Mouse (Mus musculus) embryonic facial prominence, embryonic 12.5 days (tissue): Measurements from ENCODE around the gene Gm10521. TPM values are rescaled to one million over a fixed set of nuclear protein-coding genes. Genes with fewer than 3 reads are reported as not detected.
"Not testable (repeated sequence)": the region's sequence is repeated elsewhere in the genome, so short reads cannot be mapped to it uniquely, and the experiment has no call there.

ENCODE experiments used
- ATAC-seq: fragments of 200-750 bp; cut with Nextera tagmentation; 2 replicates; pipeline ENCODE4 v1.8.0; 2017; ENCODE audit not compliant: insufficient number of reproducible peaks, insufficient read depth, low FRiP score, low TSS enrichment
- H3K27ac ChIP-seq: fragments of 300-500 bp; sonication (generic); 2 replicates; pipeline ENCODE4 v1.5.1; 2016; ENCODE audit warnings: mild to moderate bottlenecking
- H3K27me3 ChIP-seq: fragments of 300-500 bp; sonication (generic); 2 replicates; pipeline ENCODE4 v1.6.1; 2016; ENCODE audit warnings: mild to moderate bottlenecking, moderate library complexity
- H3K36me3 ChIP-seq: fragments of 300-500 bp; sonication (generic); 2 replicates; pipeline ENCODE4 v1.6.1; 2016; ENCODE audit warnings: mild to moderate bottlenecking
- H3K4me1 ChIP-seq: fragments of 300-500 bp; sonication (generic); 2 replicates; pipeline ENCODE4 v1.6.1; 2016
- H3K4me2 ChIP-seq: fragments of 300-500 bp; sonication (generic); replicated peaks from 2 replicates; pipeline ENCODE4 v1.6.1; 2016; ENCODE audit warnings: mild to moderate bottlenecking, moderate library complexity
- H3K4me3 ChIP-seq: fragments of 300-500 bp; sonication (generic); 2 replicates; pipeline ENCODE4 v1.5.1; 2016; ENCODE audit warnings: mild to moderate bottlenecking
- H3K9ac ChIP-seq: fragments of 300-500 bp; sonication (generic); 2 replicates; pipeline ENCODE4 v1.6.1; 2016; ENCODE audit warnings: mild to moderate bottlenecking, moderate library complexity
- H3K9me3 ChIP-seq: fragments of 300-500 bp; sonication (generic); 2 replicates; pipeline ENCODE4 v1.6.1; 2016; ENCODE audit warnings: mild to moderate bottlenecking, moderate library complexity
- WGBS: fragments of 180-500 bp; shearing (Covaris S2); methylation state at CpG from one replicate; pipeline ENCODE4 v1.1.7; 2016; 5-methylcytosine and 5-hydroxymethylcytosine counted together
- polyA plus RNA-seq: library from polyadenylated mRNA; unstranded; fragments of >200 nt; fragmentation: Nextera tagmentation; extraction: Ambion mirVana; gene quantifications from 2 replicates; pipeline ENCODE4 v1.2.1, GENCODE M21; 2016

Gene Gm10521
- polyA plus RNA-seq = not detected in 2 replicates

DNA sequence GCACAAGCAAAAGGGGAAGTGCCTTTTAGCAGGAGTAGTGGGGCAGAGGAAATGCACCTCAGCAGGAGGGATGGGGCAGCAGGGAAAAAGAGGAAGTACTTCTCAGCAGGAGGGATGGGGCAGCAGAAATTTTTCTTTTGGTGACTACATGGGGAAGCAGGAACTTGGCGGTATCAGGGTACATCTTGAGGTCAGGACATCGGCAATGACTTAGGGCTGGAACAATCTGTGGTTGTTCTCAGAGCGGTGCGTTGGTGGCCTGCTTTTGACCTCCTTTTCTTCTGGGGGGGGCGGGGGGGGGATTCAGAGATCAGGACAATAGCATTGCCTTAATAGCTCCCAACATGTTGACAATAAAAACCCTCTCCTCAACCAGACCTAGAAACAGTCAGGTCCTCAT lies at the start of gene Gm10521:
Gm10521 (plus strand) TSS at position 301 of the 400 bp plus-strand sequence.
- not testable (repeated sequence) for H3K9me3 ChIP-seq, H3K36me3 ChIP-seq, H3K4me1 ChIP-seq, H3K4me2 ChIP-seq, H3K27ac ChIP-seq, H3K9ac ChIP-seq, H3K27me3 ChIP-seq, ATAC-seq, H3K4me3 ChIP-seq
- 80% methylated on average over 5 of the region's 5 CpGs for WGBS

DNA sequence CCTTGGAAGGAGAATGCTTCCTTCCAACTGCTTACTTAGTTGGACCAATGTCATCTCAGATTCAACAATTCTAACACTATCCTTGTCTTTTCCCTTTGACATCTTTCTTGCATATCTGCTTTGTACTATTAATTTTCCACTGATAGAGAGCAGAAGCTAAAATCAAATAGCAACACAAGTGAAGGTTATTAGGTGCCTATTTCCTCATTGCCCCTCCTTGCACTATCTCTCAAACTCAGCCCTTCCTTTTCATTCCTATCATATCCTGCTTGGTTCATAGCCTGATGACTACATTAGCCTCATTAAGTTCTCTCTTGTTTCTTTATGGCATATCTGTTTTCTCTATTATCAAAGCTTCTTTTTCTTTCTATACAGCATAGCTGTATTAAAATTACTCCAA lies 47.3 kb upstream of the Gm10521 start:
- Histone ChIP-seq H3K9me3 (no peaks in the 10 kb centered on the region), H3K27ac (no peak overlapping the region), H3K4me3 (no peak overlapping the region), H3K9ac (no peak overlapping the region), H3K27me3 (no peaks in the 10 kb centered on the region), H3K4me1 (no peaks in the 10 kb centered on the region), H3K36me3 (no peaks in the 10 kb centered on the region), H3K4me2 (no peak overlapping the region)
- no peak for ATAC-seq

DNA sequence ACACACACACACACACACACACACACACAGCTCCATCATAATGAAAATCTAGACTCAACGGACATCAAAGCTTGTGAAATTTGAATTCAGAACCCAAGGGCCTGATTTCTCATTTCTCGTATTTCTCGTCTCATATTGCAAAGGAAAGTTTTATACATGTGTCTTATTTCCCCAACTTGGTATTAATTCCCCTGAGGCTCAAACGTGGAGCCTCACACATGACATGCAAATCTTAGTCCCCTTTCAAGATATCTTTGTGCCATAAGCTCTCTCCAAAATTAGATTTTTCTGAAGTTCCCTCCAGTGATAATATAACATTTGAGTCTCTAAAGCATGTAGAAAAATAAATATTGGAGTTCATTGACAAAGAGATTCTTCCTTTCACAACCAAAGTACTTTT lies 46.7 kb upstream of the Gm10521 start:
- no peak overlapping the region for H3K27ac ChIP-seq
- H3K27me3 ChIP-seq = no peaks in the 10 kb centered on the region
- no peak overlapping the region for H3K4me2 ChIP-seq
- H3K9ac ChIP-seq = no peak overlapping the region
- no peaks in the 10 kb centered on the region for H3K9me3 ChIP-seq
- H3K4me3 ChIP-seq = no peak overlapping the region
- ATAC-seq = no peak
- H3K36me3 ChIP-seq = no peaks in the 10 kb centered on the region
- WGBS = 83% methylated on average over 4 of the region's 4 CpGs
- no peaks in the 10 kb centered on the region for H3K4me1 ChIP-seq

DNA sequence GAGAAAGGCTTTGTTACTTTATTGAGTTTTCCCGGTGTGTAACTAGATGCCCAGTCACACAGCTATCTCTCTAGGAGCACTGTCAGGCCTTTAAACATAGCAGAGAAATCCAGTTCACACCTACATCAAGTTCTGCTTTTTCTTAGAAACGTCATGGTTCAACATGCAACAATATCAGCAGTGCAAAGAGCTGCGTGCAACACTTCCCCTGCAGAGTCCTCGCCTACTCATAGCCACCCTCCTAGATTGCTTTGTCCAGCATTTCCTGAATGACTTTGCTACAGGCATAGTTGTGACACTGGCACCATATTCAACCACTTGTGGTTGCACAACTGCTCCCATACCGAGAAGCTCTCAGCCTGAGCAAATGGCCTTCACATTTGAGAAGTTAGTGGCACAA lies 46.0 kb upstream of the Gm10521 start:
- H3K4me2 ChIP-seq = no peak overlapping the region
- 87% methylated on average over 5 of the region's 5 CpGs for WGBS
- no peaks in the 10 kb centered on the region for H3K27me3 ChIP-seq
- no peaks in the 10 kb centered on the region for H3K4me1 ChIP-seq
- no peaks in the 10 kb centered on the region for H3K9me3 ChIP-seq
- H3K36me3 ChIP-seq = no peaks in the 10 kb centered on the region
- no peak overlapping the region for H3K4me3 ChIP-seq
- ATAC-seq = no peak
- H3K27ac ChIP-seq = no peak overlapping the region
- H3K9ac ChIP-seq = no peak overlapping the region

DNA sequence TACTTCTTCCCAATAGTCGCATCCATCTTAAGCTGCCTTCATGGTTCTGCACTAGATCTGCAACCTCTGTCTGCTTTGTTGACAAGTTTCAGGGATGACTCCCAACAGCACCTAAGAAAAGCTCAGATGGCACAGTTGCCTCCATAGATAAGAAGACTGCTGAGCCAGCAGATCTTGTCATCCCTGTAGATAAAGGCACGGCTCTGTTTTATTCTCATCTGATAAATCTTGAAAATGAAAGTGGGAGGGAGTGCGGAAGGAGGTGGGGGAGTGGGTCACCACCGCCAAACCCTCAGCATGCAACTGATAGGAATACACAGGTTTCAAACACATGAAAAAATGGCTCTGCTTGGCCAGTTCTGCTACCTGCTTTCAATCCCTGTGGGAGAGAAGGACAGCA lies 30.0 kb upstream of the Gm10521 start:
- no peak for ATAC-seq
- no peak overlapping the region for H3K9ac ChIP-seq
- no peaks in the 10 kb centered on the region for H3K36me3 ChIP-seq
- H3K27me3 ChIP-seq = no peaks in the 10 kb centered on the region
- no peaks in the 10 kb centered on the region for H3K4me1 ChIP-seq
- no peak overlapping the region for H3K4me2 ChIP-seq
- WGBS = 87% methylated on average over 4 of the region's 4 CpGs
- no peak overlapping the region for H3K4me3 ChIP-seq
- H3K9me3 ChIP-seq = no peaks in the 10 kb centered on the region
- H3K27ac ChIP-seq = no peak overlapping the region

DNA sequence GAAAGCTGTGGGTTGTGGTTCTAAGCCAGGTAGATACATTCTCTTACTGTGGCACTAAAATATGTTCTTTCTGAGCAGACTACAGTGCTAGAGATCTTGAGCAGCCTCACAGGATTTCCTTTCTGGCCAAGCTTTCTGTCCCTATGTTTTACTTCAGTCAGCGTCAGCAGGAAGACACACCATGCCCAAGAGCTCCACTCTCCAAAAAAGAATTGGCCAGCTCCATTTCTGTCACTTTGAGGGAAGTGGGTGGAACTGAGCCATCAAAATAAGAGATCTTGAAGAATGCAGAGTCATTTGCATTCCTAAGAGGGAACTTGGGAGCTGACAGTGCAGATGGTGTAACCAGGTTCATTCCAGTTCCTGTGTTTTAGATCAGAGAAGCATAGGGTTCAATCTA lies 8.5 kb upstream of the Gm10521 start:
- Histone ChIP-seq H3K9ac (no peak overlapping the region), H3K27me3 (no peaks in the 10 kb centered on the region), H3K27ac (no peak overlapping the region), H3K4me2 (no peak overlapping the region), H3K36me3 (no peaks in the 10 kb centered on the region), H3K4me1 (no peaks in the 10 kb centered on the region), H3K9me3 (no peaks in the 10 kb centered on the region), H3K4me3 (no peak overlapping the region)
- WGBS = 91% methylated on average over 1 of the region's 1 CpGs
- ATAC-seq = no peak

DNA sequence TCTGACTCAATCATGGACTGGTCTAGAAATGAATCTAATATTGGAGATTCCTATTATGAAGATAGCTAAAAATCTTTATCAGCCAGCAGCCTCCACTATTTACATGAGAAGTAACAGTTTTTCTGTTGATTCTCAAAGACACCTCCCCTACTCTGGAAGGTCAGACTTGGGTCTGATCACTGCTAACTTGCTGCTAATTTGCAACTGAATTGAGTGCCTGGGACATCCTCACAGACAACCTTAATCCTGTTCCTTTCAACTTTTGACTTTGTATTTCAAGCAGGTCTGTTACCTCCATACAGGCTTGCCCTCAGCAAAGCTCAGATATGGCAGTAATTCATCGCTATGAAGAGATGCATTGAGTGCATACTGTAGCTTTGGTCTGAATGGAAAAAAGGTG lies 8.5 kb downstream of the Gm10521 start:
- WGBS = 78% methylated on average over 1 of the region's 1 CpGs
- no peak for ATAC-seq
- Histone ChIP-seq H3K9me3 (no peaks in the 10 kb centered on the region), H3K27me3 (no peaks in the 10 kb centered on the region), H3K9ac (no peak overlapping the region), H3K4me3 (no peak overlapping the region), H3K4me2 (no peak overlapping the region), H3K27ac (no peak overlapping the region), H3K36me3 (no peaks in the 10 kb centered on the region), H3K4me1 (no peaks in the 10 kb centered on the region)

DNA sequence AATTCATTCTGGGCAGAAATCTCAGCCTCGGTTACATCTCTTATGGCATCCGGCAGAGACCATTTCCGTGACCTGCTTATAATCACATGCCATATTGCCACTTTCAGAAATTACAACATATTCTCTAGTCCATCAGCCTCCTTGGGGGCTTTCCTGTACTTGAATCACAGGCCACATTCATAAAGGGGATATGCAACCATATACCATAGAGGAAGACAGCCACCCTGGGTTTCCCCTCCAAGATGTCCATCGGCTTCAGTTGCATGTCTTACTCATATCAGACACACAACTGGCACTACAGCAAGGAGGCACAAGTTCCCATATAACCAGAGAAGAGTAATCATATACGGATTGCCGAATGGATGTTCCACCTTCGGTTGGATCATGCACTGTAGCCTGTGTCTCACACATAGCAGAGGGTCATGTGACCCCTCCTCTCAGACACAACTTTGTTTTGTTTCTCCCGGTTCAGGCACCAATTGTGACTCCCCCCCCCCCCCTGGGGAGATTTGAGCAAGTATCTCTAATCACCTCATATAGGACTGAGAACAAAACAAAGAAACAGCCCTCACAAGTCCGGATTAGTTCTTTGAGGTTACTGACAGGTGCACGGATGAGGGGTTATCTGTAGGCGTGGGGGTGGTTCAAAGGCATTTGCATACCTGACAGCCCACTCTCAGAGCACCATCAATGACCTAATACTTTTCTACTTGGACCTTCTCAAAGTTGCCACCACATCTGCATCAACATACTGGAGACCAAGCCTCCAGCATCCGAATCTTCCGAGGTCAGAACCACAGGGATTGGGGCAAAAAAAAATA lies 20.4 kb downstream of the Gm10521 start:
- WGBS = 84% methylated on average over 13 of the region's 13 CpGs
- no peaks in the 10 kb centered on the region for H3K36me3 ChIP-seq
- H3K4me3 ChIP-seq = no peak overlapping the region
- H3K27ac ChIP-seq = no peak overlapping the region
- no peak overlapping the region for H3K4me2 ChIP-seq
- H3K27me3 ChIP-seq = no peaks in the 10 kb centered on the region
- ATAC-seq = no peak
- no peaks in the 10 kb centered on the region; the same call in 1 of the 2 replicates for H3K9me3 ChIP-seq
- H3K9ac ChIP-seq = no peak overlapping the region
- no peaks in the 10 kb centered on the region for H3K4me1 ChIP-seq

DNA sequence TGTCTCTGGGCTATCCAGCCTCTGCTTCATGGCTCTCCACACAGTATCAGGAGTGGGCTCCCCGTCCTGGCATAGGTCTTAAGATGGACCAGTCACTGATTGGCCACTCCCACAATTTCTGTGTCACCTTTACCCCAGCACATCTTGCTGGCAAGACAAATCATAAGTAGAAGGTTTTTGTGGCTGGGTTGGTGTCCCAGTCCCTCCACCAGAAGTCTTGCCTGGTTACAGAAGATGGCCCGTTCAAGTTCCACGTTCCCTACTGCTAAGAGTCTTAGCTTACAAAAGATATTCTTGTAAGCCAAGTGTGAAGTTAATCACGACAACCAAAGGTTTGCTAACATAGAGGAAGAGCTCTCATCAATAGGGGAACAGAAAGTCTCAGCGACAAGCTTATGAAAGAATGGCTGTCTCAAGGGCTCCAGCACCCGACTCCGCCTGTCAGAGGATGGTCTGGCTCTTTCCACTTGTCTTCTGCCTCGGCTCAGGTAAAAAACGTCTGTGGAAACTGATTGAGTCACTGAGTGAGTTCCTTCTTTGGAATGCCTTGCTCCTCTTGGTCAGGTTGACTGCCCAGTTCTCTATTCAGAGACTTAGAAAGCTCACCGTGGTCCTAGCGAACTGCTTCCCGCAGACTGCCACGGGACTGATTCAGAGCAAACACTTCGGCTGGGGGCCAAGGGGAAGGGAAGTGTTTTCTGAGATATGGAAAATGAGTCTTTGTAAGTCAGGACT lies 22.0 kb downstream of the Gm10521 start, which contains the start of gene Slamf6:
Slamf6 (plus strand) TSS at position 211 of the 735 bp plus-strand sequence.
- 86% methylated on average over 14 of the region's 14 CpGs for WGBS

DNA sequence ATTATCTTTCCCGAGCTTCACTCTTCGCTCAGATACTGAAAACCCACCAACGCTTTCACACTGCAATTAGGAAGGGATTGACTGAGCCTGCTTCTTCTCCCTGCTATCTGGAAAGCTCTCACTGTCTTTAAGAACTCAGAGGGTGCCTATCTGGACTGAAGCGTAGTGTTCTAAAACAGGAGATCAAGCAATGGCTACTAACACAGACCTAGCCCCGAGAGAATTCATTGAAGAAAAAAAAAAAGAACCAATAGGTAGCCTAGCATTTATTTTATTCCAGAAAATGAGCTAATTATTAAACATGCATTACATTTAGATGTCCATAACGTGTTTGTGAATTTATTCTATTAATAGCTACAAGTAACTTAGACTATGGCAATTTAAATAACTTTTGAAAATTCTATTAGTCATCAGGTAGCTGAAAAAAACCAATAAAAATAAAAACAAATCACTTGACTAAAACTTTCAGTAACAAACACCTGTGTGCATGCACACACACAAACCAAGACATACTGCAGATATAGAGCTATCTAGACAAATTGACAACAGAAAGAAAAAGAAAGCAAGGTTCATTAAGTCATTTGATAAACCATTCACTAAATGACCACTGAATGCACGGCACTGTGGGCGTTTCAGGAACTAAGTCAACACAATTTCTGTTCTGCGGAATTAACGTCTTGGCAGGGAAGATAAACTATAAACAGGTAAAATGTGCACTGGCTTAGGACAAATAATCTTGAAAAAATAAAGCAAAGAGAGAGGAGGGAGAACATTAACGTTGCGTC lies 22.9 kb downstream of the Gm10521 start:
- H3K4me1 ChIP-seq = no peaks in the 10 kb centered on the region
- H3K9me3 ChIP-seq = no peaks in the 10 kb centered on the region
- 88% methylated on average over 12 of the region's 12 CpGs for WGBS
- H3K36me3 ChIP-seq = no peaks in the 10 kb centered on the region
- H3K27ac ChIP-seq = no peak overlapping the region
- no peak overlapping the region for H3K4me2 ChIP-seq
- no peak overlapping the region for H3K9ac ChIP-seq
- no peaks in the 10 kb centered on the region for H3K27me3 ChIP-seq
- ATAC-seq = no peak
- no peak overlapping the region for H3K4me3 ChIP-seq

More for the DNA sequence above, 22.0 kb downstream of the Gm10521 start, which contains the start of gene Slamf6:
- Histone ChIP-seq H3K27me3 (no peaks in the 10 kb centered on the region), H3K27ac (no peak within 1 kb of the TSS), H3K9me3 (no peaks in the 10 kb centered on the region; the same call in 1 of the 2 replicates), H3K4me1 (no peaks in the 10 kb centered on the region), H3K9ac (no peak within 1 kb of the TSS), H3K36me3 (no peaks in the 10 kb centered on the region), H3K4me3 (no peak within 1 kb of the TSS), H3K4me2 (no peak within 1 kb of the TSS)
- ATAC-seq = no peak

DNA sequence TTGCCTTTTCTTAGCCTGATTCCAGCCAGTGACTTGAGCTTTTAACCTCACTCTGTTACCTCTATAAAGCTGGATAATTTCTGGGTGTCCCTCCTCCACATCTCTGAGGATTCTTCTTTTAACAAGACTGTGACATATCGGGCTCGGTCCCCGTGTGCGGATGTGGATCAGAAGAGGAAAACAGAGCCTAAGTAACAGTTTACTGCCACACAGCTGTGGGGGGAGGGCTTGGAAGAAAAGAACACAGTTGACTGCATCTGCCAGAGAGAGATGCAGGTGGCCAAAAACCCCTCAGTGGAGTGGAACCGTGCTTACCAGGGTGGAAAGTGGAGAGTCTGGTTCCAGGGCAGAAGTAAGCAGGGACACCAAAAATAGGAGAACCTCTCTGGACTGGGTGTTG lies 23.7 kb downstream of the Gm10521 start:
- no peaks in the 10 kb centered on the region for H3K4me1 ChIP-seq
- H3K27ac ChIP-seq = no peak overlapping the region
- 87% methylated on average over 5 of the region's 5 CpGs for WGBS
- ATAC-seq = no peak
- no peak overlapping the region for H3K4me2 ChIP-seq
- no peaks in the 10 kb centered on the region for H3K36me3 ChIP-seq
- H3K9me3 ChIP-seq = no peaks in the 10 kb centered on the region
- H3K4me3 ChIP-seq = no peak overlapping the region
- H3K27me3 ChIP-seq = no peaks in the 10 kb centered on the region
- H3K9ac ChIP-seq = no peak overlapping the region
